Mouse (Mus musculus): Measurements from ENCODE around the gene Sema4c.

The Sema4c gene

GRCm38 (mm10) chr1:36579974-36580383, 21.8 kb upstream of the Sema4c start:
- no peak for DNase-seq (ENCODE audit: low spot score in 2 of 2)

DNA sequence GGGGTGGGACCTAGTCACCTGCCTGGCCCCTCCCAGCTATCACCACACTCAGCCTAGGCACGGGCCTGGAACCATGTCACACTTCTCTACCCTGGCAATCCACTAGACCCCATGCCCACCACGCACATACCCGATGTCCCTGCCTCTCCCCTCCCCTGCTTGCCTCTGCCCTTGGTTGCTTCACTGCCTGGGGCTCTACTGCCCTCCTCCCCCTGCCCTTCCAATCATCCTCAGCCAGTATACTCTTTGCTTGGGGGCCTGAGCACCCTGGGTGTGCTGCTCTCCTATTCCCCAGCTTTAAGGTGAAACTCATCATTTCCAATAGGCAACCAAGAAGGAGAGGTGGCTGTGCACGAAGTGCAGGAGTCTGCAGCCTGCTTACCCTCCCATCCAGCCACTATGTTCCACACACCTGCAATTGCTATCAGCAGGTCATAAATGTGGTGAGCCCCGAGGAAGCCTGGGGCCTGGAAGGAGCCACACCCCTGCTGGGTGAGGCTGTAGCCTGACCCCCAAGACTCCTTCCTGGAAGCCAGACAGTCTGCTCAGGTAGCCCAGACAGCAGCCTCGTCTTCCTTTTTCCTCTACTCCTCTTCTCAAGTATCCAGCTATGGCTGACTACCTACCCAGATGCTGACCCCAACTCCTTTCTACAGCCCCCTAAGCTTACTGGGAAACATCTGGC, 19.0 kb upstream of the Sema4c start:
- no peak for DNase-seq (ENCODE audit: low spot score in 2 of 2)

- no peak for DNase-seq (ENCODE audit: low spot score in 2 of 2)
These were observed 17.2 kb upstream of the Sema4c start for GRCm38 (mm10) chr1:36575347-36575746.

DNA sequence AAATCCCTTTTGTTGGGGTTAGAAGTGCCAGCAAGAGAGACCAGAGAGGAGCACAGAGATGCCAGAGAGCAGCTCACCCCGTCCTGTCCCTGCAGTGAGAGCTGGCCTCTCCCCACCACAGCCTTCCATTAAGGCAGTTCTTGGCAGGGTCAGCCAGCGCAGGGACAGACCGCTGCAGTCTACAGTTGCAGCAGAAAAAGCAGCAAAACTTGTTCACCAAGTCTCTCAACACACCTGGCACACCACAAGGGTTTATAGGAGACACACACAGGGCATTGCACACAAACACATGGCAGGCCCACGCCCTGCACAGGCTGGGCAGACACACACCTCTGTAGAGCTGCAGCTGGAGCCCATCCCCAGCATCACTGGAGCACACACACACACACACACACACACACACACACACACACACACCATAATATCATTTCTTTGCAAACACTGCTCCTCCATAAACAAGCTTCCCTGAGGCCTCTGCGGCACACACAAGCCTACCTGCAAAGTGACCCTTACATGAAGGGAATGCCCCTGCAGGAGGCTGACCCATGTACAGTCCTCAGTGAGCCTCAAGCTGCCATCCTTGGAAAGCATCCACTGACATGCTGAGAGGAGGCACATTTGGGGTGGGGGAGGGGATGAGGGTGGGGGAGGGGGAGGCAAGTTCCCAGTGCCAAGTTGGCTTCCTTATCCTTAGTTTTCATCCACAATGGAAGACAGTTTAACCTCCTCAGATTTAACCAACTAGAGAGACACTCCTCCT, 16.2 kb upstream of the Sema4c start:
- DNase-seq (ENCODE audit: low spot score in 2 of 2): no peak

DNA sequence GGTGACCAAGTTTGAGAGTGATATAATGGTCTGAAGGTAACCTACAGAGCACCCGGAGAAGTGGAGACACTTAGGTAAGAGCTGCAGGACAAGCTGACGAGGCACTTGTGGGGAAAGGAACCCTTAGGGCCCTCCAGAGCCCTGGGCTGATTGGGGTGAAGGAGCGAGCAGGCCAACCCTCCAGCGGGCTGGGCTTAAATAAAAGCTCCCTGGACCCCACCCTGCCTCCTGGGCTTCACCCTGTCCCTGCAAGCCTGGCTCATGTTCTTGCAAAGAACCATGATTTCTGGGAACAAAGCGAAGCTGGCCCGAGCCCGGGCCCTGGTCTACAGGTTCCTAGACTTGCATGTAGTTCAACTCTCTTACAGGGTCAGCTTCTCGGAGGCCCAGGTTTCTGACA, 15.4 kb upstream of the Sema4c start:
- DNase-seq (ENCODE audit: low spot score in 2 of 2): no peak

GRCm38 (mm10) chr1:36572709-36573108, 14.6 kb upstream of the Sema4c start:
- no peak for DNase-seq (ENCODE audit: low spot score in 2 of 2)

- no peak for DNase-seq (ENCODE audit: low spot score in 2 of 2)
These were observed 14.1 kb upstream of the Sema4c start for GRCm38 (mm10) chr1:36572140-36572700.

GRCm38 (mm10) chr1:36571627-36572026, 13.5 kb upstream of the Sema4c start:
- DNase-seq (ENCODE audit: low spot score in 2 of 2): no peak

GRCm38 (mm10) chr1:36570320-36570719, 12.2 kb upstream of the Sema4c start:
- no peak for DNase-seq (ENCODE audit: low spot score in 2 of 2)

GRCm38 (mm10) chr1:36569694-36570276, 11.6 kb upstream of the Sema4c start:
- no peak for DNase-seq (ENCODE audit: low spot score in 2 of 2)

GRCm38 (mm10) chr1:36568776-36569175, 10.6 kb upstream of the Sema4c start:
- DNase-seq (ENCODE audit: low spot score in 2 of 2): no peak

DNA sequence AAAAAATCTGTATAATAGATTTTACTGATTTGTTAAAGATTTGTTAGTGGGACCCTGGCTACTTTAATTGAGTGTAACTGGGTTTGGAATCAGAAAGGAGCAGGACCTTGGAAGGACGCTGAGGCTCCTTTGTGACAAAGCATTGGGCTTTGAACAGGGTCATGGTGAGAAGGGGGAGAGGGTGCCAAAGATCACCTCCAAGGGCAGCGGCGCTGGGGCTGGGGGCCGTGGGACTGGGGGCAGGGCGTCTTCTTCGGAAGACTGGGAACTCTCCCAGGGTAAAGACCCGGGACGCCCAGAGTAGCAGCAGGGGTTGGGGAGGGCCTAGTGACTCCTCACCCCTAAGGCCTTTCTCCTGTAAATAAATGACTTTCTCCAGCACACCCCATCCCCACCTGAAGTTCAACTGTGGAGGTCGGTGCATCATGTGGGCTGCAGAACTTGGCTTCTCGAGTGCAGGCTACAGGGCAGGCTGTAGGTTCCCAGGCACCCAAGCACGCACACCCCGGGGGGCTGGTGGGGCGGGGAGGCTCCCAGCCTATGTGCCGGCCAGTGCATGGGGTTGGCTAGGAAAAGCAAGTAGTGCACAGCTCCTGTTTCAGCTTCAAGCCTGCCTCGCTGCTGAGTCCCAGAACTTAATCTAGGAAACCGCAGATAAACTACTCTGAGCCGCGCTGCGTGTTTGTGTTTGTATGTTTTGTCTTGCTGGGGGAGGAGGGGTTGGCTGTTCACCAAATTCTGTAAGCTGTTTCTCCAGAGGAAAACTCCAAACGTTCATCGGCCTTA, 9.9 kb upstream of the Sema4c start:
- DNase-seq (ENCODE audit: low spot score in 2 of 2): no peak

DNA sequence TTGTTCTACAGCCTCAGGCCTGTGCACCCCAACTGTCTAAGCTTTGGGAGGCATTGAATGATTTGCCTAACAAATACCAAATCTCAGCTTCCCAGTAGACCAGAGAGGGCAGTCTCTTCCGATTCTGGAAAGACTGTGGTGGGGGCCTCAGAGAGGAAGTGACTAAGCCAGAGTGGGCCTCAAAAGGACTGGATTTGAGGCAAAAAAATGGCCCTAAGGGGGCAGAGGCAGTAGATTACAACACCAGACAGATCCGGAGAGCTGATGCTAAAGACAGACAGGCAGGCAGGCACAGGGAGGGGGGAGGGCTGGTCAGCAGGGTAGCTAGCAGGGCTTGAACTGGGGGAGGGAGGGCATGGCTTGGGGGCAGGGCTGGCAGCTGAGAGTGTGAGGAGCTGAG, 8.3 kb upstream of the Sema4c start:
- DNase-seq (ENCODE audit: low spot score in 2 of 2): no peak

DNA sequence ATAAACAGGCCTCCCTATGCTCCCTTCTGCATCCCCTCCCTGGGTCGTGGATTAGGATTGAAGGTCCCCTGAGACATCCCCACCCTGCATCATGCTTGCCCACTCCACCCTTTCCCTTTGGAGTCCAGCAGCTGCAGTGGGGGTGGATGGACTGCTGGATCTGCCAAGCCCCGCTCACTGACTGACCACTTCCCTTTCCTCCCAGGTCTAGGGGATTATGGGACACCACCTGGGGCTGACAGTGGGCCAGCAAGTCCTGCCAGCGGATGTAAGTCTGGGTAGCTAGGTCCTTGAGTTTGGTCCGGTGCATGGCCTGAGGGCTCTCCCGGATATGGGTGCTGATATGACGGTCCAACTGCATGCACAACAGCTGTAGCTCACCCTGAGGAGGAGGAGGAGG, 6.0 kb upstream of the Sema4c start:
- no peak for DNase-seq (ENCODE audit: low spot score in 2 of 2)

DNA sequence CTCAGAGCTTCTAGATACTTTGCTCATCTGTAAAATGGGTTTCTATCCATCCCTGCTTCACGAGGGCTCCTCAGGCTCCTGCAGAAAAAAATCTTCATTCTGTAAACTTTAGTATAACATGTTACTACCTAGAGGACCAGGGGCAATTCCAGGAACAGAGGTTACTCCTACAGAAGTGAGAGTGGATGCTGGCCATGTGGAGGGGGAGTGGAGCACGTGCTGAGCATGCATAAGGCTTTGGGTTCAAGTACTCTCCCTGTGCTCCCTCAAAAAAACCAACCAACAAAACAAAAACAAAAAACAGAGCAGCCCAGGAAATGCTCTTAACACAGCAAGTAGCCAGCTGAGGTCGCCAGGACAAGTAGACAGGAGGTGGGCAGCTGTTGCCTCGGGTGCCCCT, 5.5 kb upstream of the Sema4c start:
- DNase-seq (ENCODE audit: low spot score in 2 of 2): no peak

DNA sequence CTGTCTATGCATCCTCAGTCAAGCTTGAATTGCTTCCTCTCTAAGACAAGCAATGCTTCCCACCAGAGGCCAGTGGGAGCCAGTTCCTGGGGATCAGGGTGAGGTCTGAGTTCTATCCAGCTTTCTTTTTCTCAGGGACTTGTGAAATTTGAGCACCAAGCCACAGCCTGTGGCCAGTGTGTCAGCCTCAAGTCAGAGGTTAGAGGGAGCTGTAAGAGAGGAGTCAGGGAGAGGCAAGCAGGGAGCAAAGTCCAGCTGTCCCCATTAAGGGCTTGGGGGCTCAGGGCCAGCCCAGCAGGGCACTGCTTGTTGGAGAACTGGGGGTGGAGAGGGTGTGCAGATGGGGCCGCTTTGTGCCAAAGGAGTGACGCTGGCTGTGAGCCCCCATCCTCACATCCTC, 5.0 kb upstream of the Sema4c start:
- no peak for DNase-seq (ENCODE audit: low spot score in 2 of 2)

GRCm38 (mm10) chr1:36562388-36562787, 4.2 kb upstream of the Sema4c start:
- no peak for DNase-seq (ENCODE audit: low spot score in 2 of 2)

GRCm38 (mm10) chr1:36560903-36561302, 2.8 kb upstream of the Sema4c start:
- DNase-seq (ENCODE audit: low spot score in 2 of 2): no peak

DNA sequence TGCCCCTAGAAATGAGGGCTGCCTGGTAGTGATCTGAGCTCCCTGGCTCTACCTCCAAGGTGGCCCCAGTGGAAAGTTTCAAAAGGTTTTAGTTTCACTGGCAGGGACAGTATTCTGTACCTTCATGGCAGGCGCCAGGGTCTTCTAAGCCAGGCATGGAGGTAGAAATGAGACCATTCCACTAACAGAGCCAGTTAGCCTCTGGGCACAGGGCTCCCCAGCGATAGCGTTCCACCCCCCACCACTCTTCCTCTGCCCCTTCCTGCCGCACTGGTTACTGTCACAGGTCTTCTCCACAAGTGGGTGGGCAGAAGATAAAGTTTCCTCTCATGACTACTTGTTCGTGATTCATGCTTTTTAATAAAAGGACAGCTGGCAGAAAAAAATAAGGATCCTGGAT, 1.7 kb upstream of the Sema4c start:
- no peak for DNase-seq (ENCODE audit: low spot score in 2 of 2)

DNA sequence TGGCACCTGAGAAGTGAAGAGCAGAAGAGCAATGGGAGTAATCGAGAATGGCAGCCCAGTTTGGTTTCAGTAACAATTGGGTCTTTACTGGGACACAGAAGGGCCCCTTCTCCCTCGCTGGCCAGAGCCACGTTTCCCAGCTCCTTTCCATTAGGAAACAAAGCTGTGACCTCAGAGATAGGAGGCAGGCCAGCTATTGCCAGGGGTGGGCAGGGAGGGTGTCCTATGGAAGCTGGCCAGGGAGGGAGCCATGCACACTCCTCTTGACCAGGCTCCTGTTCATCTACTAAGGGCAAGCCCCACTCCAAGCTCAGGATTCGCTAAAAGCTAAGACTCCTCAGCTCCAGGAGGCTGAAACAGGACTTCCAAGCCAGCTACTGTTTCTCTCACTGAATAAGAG, 1.1 kb upstream of the Sema4c start:
- no peak for DNase-seq (ENCODE audit: low spot score in 2 of 2)

- peak in 1 of 2 experiments; percentile 67 for DNase-seq (ENCODE audit: low spot score in 2 of 2)
These were observed 615 bp downstream of the Sema4c start for GRCm38 (mm10) chr1:36557457-36558011.

Measured in left cerebral cortex, adult 9 months (tissue).